Comparison of ENCODE assay signal across 23 mouse cellular contexts in genomic region chr3:85895020-85895419, GRCm38 (mm10). TPM values are rescaled to one million over a fixed set of nuclear protein-coding genes. Genes with fewer than 3 reads are reported as not detected.
"Had no signal": no experiment of that assay in that cellular context is flagged by ENCODE, and none has a peak within 500 bp of the region (broad histone marks: within the 10 kb centered on the region; RNA-seq: fewer than 3 reads in every experiment).

No protein-coding gene starts in this region.

- H3K4me3 ChIP-seq: heart, embryonic 10.5 days; heart, embryonic 12.5 days; hindbrain, embryonic 13.5 days; intestine, embryonic 15.5 days; limb, embryonic 13.5 days; limb, embryonic 15.5 days; liver, embryonic 12.5 days had no signal

- ATAC-seq: hindbrain, embryonic 16.5 days; intestine, embryonic 15.5 days; intestine, postnatal 0 days; liver, embryonic 12.5 days had no signal

- H3K27ac ChIP-seq: heart, embryonic 10.5 days; hindbrain, embryonic 13.5 days; intestine, embryonic 15.5 days; limb, embryonic 13.5 days; limb, embryonic 15.5 days; liver, embryonic 12.5 days; liver, embryonic 14.5 days had no signal

- H3K27me3 ChIP-seq: heart, embryonic 12.5 days; hindbrain, embryonic 13.5 days; intestine, embryonic 15.5 days; limb, embryonic 13.5 days; limb, embryonic 15.5 days had no signal

- H3K4me2 ChIP-seq: heart, embryonic 12.5 days; hindbrain, embryonic 13.5 days; intestine, embryonic 15.5 days; limb, embryonic 13.5 days; limb, embryonic 15.5 days; liver, embryonic 12.5 days had no signal

- H3K9me3 ChIP-seq: heart, embryonic 10.5 days; heart, embryonic 12.5 days; hindbrain, embryonic 13.5 days; intestine, embryonic 15.5 days; limb, embryonic 13.5 days; limb, embryonic 15.5 days; liver, embryonic 12.5 days had no signal

- H3K36me3 ChIP-seq: heart, embryonic 10.5 days; heart, embryonic 12.5 days; hindbrain, embryonic 13.5 days; intestine, embryonic 15.5 days; limb, embryonic 13.5 days; limb, embryonic 15.5 days; liver, embryonic 12.5 days had no signal

- H3K4me1 ChIP-seq: heart, embryonic 10.5 days; heart, embryonic 12.5 days; hindbrain, embryonic 13.5 days; intestine, embryonic 15.5 days; limb, embryonic 13.5 days; limb, embryonic 15.5 days; liver, embryonic 12.5 days had no signal

- H3K9ac ChIP-seq: heart, embryonic 12.5 days; hindbrain, embryonic 13.5 days; intestine, embryonic 15.5 days; limb, embryonic 13.5 days; limb, embryonic 15.5 days; liver, embryonic 12.5 days; liver, embryonic 14.5 days had no signal

- DNase-seq: gastrocnemius, postnatal 14 days; gastrocnemius, postnatal 36 days; heart, adult 18-20 months; heart, postnatal 10 days; heart, postnatal 36 days; kidney, adult 18-20 months; kidney, adult 8-10 months; kidney, postnatal 10 days; kidney, postnatal 25 days; layer of hippocampus, adult 9-11 months; layer of hippocampus, postnatal 36 days; left cerebral cortex, postnatal 4 days had no signal

RNA-seq across cellular contexts. Expression of gene Gm37240, which starts 7.7 kb away (rescaled TPM):
- total RNA-seq: hematopoietic stem cell, adult 5-6 weeks; layer of hippocampus, postnatal 36 days had no signal
